Mouse (Mus musculus) subcutaneous adipose tissue, adult 2 months (tissue): ENCODE data around the gene Sva. TPM values are rescaled to one million over a fixed set of nuclear protein-coding genes. Genes with fewer than 3 reads are reported as not detected.

ENCODE experiments used
- polyA plus RNA-seq: library from polyadenylated mRNA; depleted of rRNA; stranded (reverse); fragments of >200 nt; gene quantifications from 2 replicates; pipeline ENCODE4 v1.2.3, GENCODE M21; 2012; ENCODE audit warnings: low replicate concordance; rRNA removed

The Sva gene
- 0.43 TPM in 1 of 2 replicates, not detected in the other for polyA plus RNA-seq

GRCm38 (mm10) chr6:42038094-42038493, at the start of gene Sva:
TSS of gene Sva (plus strand) at chr6:42038394.

Other genes starting within 250 kb of the Sva start
- gene Pip, start 190.9 kb upstream of the Sva start, polyA plus RNA-seq = not detected in 2 replicates
- gene Sval2, start 185.4 kb upstream of the Sva start, polyA plus RNA-seq = not detected in 2 replicates
- gene Sval1, start 86.8 kb upstream of the Sva start, polyA plus RNA-seq = not detected in 2 replicates
- not detected in 2 replicates for gene Sval3, start 70.3 kb upstream of the Sva start, polyA plus RNA-seq
- gene Tas2r139, start 102.5 kb downstream of the Sva start, polyA plus RNA-seq = not detected in 2 replicates
- not detected in 2 replicates for gene Tas2r144, start 176.9 kb downstream of the Sva start, polyA plus RNA-seq
- gene Gstk1, start 207.5 kb downstream of the Sva start, polyA plus RNA-seq = 38.4 and 87.4 TPM in 2 replicates
- gene Tmem139, start 223.6 kb downstream of the Sva start, polyA plus RNA-seq = 1.5 TPM in 1 of 2 replicates, not detected in the other
- 21.7 and 43.2 TPM in 2 replicates for gene Casp2, start 226.6 kb downstream of the Sva start, polyA plus RNA-seq
- gene Clcn1, start 248.3 kb downstream of the Sva start, polyA plus RNA-seq = 0.07 and 0.12 TPM in 2 replicates